Mouse (Mus musculus): ENCODE measurements around the gene Arpc5l. TPM values are rescaled to one million over a fixed set of nuclear protein-coding genes. Genes with fewer than 3 reads are reported as not detected.

Gene Arpc5l
- total and polyA plus RNA-seq, 3 experiments = 65.4 to 87.0 TPM; not detected in 1

GRCm38 (mm10) chr2:38975181-38975580 is 30.0 kb upstream of the Arpc5l start:
- Histone ChIP-seq H3K27me3 (ENCODE audit: control insufficient read depth in 1 of 2, insufficient read depth in 2 of 2, low read length in 2 of 2) (no peaks in the 10 kb centered on the region; a peak in 2 of 4 replicates), H3K36me3 (ENCODE audit: control insufficient read depth in 1 of 2, insufficient read depth in 2 of 2, low read length in 2 of 2) (peaks cover 0 to 12% of the 10 kb centered on the region in 2 experiments; a peak in 2 of 4 replicates), H3K4me1 (ENCODE audit: control insufficient read depth in 1 of 2, insufficient read depth in 2 of 2, low read length in 2 of 2) (peaks cover 4 to 33% of the 10 kb centered on the region in 2 experiments), H3K27ac (ENCODE audit: control insufficient read depth, low read depth, low read length) (no peak overlapping the region), H3K79me2 (ENCODE audit: control insufficient read depth, insufficient read depth, low read length, poor library complexity) (no peaks in the 10 kb centered on the region), H3K4me3 (ENCODE audit: control insufficient read depth in 1 of 2, insufficient read depth in 1 of 2, low read depth in 2 of 2, low read length in 2 of 2) (no peak overlapping the region), H3K9ac (ENCODE audit: control insufficient read depth, low read depth, low read length, poor library complexity, severe bottlenecking) (no peak overlapping the region), H3K9me3 (replicated peaks; ENCODE audit: insufficient read depth, low read length) (no peaks in the 10 kb centered on the region)
- no peak for DNase-seq (ENCODE audit: low read depth, low spot score)
- TF ChIP-seq POLR2AphosphoS2 (IDR thresholded peaks at IDR 0.05; ENCODE audit: low read length) (no peak), CHD2 (IDR thresholded peaks at IDR 0.05; ENCODE audit: low read length) (no peak), TCF12 (IDR thresholded peaks at IDR 0.05; ENCODE audit: low read depth, low read length) (no peak), NELFE (IDR thresholded peaks at IDR 0.05; ENCODE audit: low read depth, low read length) (no peak), ZMIZ1 (IDR thresholded peaks at IDR 0.05; ENCODE audit: low read depth, low read length) (no peak), USF2 (IDR thresholded peaks at IDR 0.05; ENCODE audit: borderline replicate concordance in 1 of 2, insufficient read depth in 1 of 2, low read depth in 1 of 2, low read length in 2 of 2) (no peak), ZC3H11A (IDR thresholded peaks at IDR 0.05; ENCODE audit: low read depth, low read length) (no peak), ETS1 (IDR thresholded peaks at IDR 0.05; ENCODE audit: low read depth, low read length) (no peak), BHLHE40 (IDR thresholded peaks at IDR 0.05; ENCODE audit: borderline replicate concordance, low read depth, low read length) (no peak), POLR2A (IDR thresholded peaks at IDR 0.05; ENCODE audit: control insufficient read depth in 1 of 2, insufficient read depth in 1 of 2, low read depth in 1 of 2, low read length in 2 of 2, poor library complexity in 1 of 2) (no peak), MEF2A (IDR thresholded peaks at IDR 0.05; ENCODE audit: extremely low read depth, insufficient replicate concordance, low read depth, low read length, poor library complexity, severe bottlenecking) (no peak), ZNF384 (IDR thresholded peaks at IDR 0.05; ENCODE audit: low read depth, low read length) (no peak), HCFC1 (IDR thresholded peaks at IDR 0.05; ENCODE audit: low read depth, low read length) (no peak), KAT2A (conservative IDR thresholded peaks at IDR 0.05; ENCODE audit: low read depth, low read length) (no peak), CHD1 (IDR thresholded peaks at IDR 0.05; ENCODE audit: low read depth, low read length) (no peak)

- H3K9me3 ChIP-seq (replicated peaks; ENCODE audit: insufficient read depth, low read length) = no peaks in the 10 kb centered on the region
- no peaks in the 10 kb centered on the region for H3K79me2 ChIP-seq (ENCODE audit: control insufficient read depth, insufficient read depth, low read length, poor library complexity)
- peak; percentile 70 for DNase-seq (ENCODE audit: low read depth, low spot score)
- no peaks in the 10 kb centered on the region; a peak in 2 of 4 replicates for H3K27me3 ChIP-seq (ENCODE audit: control insufficient read depth in 1 of 2, insufficient read depth in 2 of 2, low read length in 2 of 2)
- H3K36me3 ChIP-seq (ENCODE audit: control insufficient read depth in 1 of 2, insufficient read depth in 2 of 2, low read length in 2 of 2) = peaks cover 0 to 9% of the 10 kb centered on the region in 2 experiments; a peak in 2 of 4 replicates
- peaks cover 4 to 29% of the 10 kb centered on the region in 2 experiments for H3K4me1 ChIP-seq (ENCODE audit: control insufficient read depth in 1 of 2, insufficient read depth in 2 of 2, low read length in 2 of 2)
- TF ChIP-seq GATA1 (IDR thresholded peaks at IDR 0.05; ENCODE audit: low read depth, low read length) (peak; percentile 55; the same call in 1 of the 2 replicates), ETS1 (IDR thresholded peaks at IDR 0.05; ENCODE audit: low read depth, low read length) (no peak), POLR2AphosphoS5 (IDR thresholded peaks at IDR 0.05; ENCODE audit: borderline replicate concordance, low read depth, low read length) (no peak), KAT2A (conservative IDR thresholded peaks at IDR 0.05; ENCODE audit: low read depth, low read length) (no peak), ZNF384 (IDR thresholded peaks at IDR 0.05; ENCODE audit: low read depth, low read length) (0 out of 2 replicates have a peak, but pooled peaks have one; percentile 32), NELFE (IDR thresholded peaks at IDR 0.05; ENCODE audit: low read depth, low read length) (no peak), TCF12 (IDR thresholded peaks at IDR 0.05; ENCODE audit: low read depth, low read length) (no peak)
- H3K9ac ChIP-seq (ENCODE audit: control insufficient read depth, low read depth, low read length, poor library complexity, severe bottlenecking) = no peak overlapping the region
- H3K27ac ChIP-seq (ENCODE audit: control insufficient read depth, low read depth, low read length) = no peak overlapping the region
- peak overlapping the region in 1 of 2 experiments; percentile 15; a peak in 1 of 4 replicates for H3K4me3 ChIP-seq (ENCODE audit: control insufficient read depth in 1 of 2, insufficient read depth in 1 of 2, low read depth in 2 of 2, low read length in 2 of 2)
Measured at GRCm38 (mm10) chr2:38975941-38976805, 29.0 kb upstream of the Arpc5l start.
